In genomic region chr14:122869831-122870230, GRCm38 (mm10) we compare ENCODE assay signal across 15 mouse cellular contexts.
"Had no signal": no experiment of that assay in that cellular context is flagged by ENCODE, and none has a peak within 500 bp of the region (broad histone marks: within the 10 kb centered on the region; RNA-seq: fewer than 3 reads in every experiment).

No protein-coding gene starts in this region.

- ATAC-seq: lung, postnatal 0 days; midbrain, embryonic 13.5 days had no signal

- H3K36me3 ChIP-seq: limb, embryonic 10.5 days; liver, embryonic 15.5 days; midbrain, embryonic 13.5 days; neural tube, embryonic 12.5 days; stomach, embryonic 15.5 days had no signal

- H3K4me3 ChIP-seq: left cerebral cortex, adult 2 months; limb, embryonic 10.5 days; liver, embryonic 15.5 days; midbrain, embryonic 13.5 days; myocyte; neural tube, embryonic 12.5 days; stomach, embryonic 15.5 days had no signal

- H3K9me3 ChIP-seq: limb, embryonic 10.5 days; liver, embryonic 15.5 days; midbrain, embryonic 13.5 days; neural tube, embryonic 12.5 days; stomach, embryonic 15.5 days had no signal

- H3K9ac ChIP-seq: liver, embryonic 15.5 days; midbrain, embryonic 13.5 days; neural tube, embryonic 12.5 days; stomach, embryonic 15.5 days had no signal

- H3K27ac ChIP-seq: kidney, postnatal 0 days; limb, embryonic 10.5 days; liver, embryonic 15.5 days; midbrain, embryonic 13.5 days; neural tube, embryonic 12.5 days; stomach, embryonic 15.5 days had no signal

- DNase-seq: kidney, postnatal 4 days; lung, adult 2 months; lung, postnatal 36 days; retina, postnatal 1 day; right cerebral cortex, postnatal 14 days; thymus, postnatal 36 days had no signal

- H3K4me1 ChIP-seq: liver, embryonic 15.5 days; stomach, embryonic 15.5 days had no signal
